Mouse (Mus musculus) heart, embryonic 15.5 days (tissue): Measurements from ENCODE around the gene Nmrk2. TPM values are rescaled to one million over a fixed set of nuclear protein-coding genes. Genes with fewer than 3 reads are reported as not detected.
"Not testable (repeated sequence)": the region's sequence is repeated elsewhere in the genome, so short reads cannot be mapped to it uniquely, and the experiment has no call there.

Source experiments
- ATAC-seq: fragments of 200-750 bp; cut with Nextera tagmentation; replicated peaks from 2 replicates; pipeline ENCODE4 v1.8.0; 2017; ENCODE audit warnings: low read depth, moderate TSS enrichment; ENCODE audit not compliant: insufficient number of reproducible peaks, insufficient read depth, low FRiP score
- H3K27ac ChIP-seq: fragments of 300-500 bp; sonication (generic); 2 replicates; pipeline ENCODE4 v1.5.1; 2015; ENCODE audit warnings: mild to moderate bottlenecking, inconsistent platforms
- H3K27me3 ChIP-seq: fragments of 300-500 bp; sonication (generic); 2 replicates; pipeline ENCODE4 v1.6.1; 2015; ENCODE audit warnings: inconsistent platforms
- H3K36me3 ChIP-seq: fragments of 300-500 bp; sonication (generic); 2 replicates; pipeline ENCODE4 v1.6.1; 2015; ENCODE audit warnings: mild to moderate bottlenecking, inconsistent platforms
- H3K4me1 ChIP-seq: fragments of 300-500 bp; sonication (generic); replicated peaks from 2 replicates; pipeline ENCODE4 v1.6.1; 2015; ENCODE audit warnings: inconsistent platforms
- H3K4me2 ChIP-seq: fragments of 300-500 bp; sonication (generic); 2 replicates; pipeline ENCODE4 v1.6.1; 2015; ENCODE audit warnings: inconsistent platforms, mild to moderate bottlenecking, moderate library complexity
- H3K4me3 ChIP-seq: fragments of 300-500 bp; sonication (generic); 2 replicates; pipeline ENCODE4 v1.5.1; 2015; ENCODE audit warnings: mild to moderate bottlenecking, inconsistent platforms
- H3K9ac ChIP-seq: fragments of 300-500 bp; sonication (generic); 2 replicates; pipeline ENCODE4 v1.6.1; 2015; ENCODE audit warnings: mild to moderate bottlenecking, inconsistent platforms
- H3K9me3 ChIP-seq: fragments of 300-500 bp; sonication (generic); replicated peaks from 2 replicates; pipeline ENCODE4 v1.6.1; 2016; ENCODE audit warnings: inconsistent platforms
- WGBS: fragments of 180-500 bp; shearing (Covaris S2); methylation state at CpG from one replicate; pipeline ENCODE4 v1.1.7; 2015; ENCODE audit warnings: mixed read lengths; 5-methylcytosine and 5-hydroxymethylcytosine counted together
- polyA plus RNA-seq: library from polyadenylated mRNA; unstranded; fragments of >200 nt; fragmentation: Nextera tagmentation; extraction: Ambion mirVana; gene quantifications from 2 replicates; pipeline ENCODE4 v1.2.1, GENCODE M21; 2015

The Nmrk2 gene
- polyA plus RNA-seq, 1 experiment from 2014 or later = 9.1 TPM

DNA sequence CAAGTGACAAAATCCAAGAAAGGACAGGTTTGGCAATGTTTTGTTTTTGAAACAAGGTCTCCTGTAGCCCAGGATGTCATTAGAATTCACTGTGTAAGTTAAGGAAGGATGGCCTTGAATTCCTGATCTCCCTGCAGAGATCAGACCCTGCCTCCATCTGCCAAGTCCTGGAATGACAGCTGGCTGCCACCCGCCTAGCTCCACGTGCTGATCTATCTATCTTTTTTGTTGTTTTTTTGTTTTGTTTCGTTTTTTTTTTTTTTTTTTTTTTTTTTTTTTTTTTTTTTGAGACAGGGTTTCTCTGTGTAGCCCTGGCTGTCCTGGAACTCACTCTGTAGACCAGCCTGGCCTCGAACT, 26.5 kb downstream of the Nmrk2 start:
- H3K4me1 ChIP-seq = peaks cover 62% of the 10 kb centered on the region
- ATAC-seq, H3K27me3 ChIP-seq, H3K9me3 ChIP-seq, H3K9ac ChIP-seq: not testable (repeated sequence)
- peaks cover 29% of the 10 kb centered on the region for H3K36me3 ChIP-seq
- peak overlapping the region; percentile 91 for H3K27ac ChIP-seq
- peak overlapping the region; percentile 36 for H3K4me3 ChIP-seq
- peak overlapping the region; percentile 63 for H3K4me2 ChIP-seq
- WGBS = 14% methylated on average over 4 of the region's 4 CpGs

DNA sequence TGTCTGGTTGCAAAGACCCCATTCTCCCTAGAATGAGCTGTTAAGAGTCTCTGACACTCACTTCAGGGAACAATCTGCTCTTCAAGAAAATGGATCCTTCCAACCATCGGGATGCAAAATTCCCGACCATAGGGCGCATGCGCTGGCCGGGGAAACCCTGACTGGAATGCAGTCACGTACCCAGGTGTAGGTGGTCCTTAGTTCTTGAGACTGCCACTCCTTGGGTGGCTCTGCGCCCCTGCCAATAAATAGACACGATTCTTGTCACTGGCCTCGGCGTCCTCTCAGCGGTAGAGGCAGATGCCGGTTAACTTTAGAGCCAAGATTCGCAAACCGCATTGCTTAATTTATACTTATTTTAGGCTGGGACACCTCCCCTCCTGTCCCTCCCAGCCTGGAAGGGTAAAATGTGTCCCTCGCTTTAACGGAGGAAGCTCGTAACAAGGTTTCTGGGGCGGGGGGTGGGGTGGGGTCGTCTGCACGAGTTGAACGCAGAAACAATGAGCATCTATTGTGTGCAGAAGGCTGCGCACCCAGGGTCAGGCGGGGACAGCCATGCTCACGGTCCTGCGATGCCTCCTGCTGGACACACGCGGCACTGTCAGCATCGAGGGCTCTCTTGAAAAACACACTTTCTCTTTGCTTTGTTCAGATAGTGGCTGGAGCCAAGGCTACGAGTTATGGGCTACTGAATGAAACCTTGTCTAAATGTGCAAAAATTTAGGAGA, 27.1 kb downstream of the Nmrk2 start:
- ATAC-seq = peak; percentile 29; the same call in 1 of the 2 replicates
- no peak overlapping the region for H3K9ac ChIP-seq
- peak overlapping the region; percentile 91 for H3K27ac ChIP-seq
- no peaks in the 10 kb centered on the region for H3K9me3 ChIP-seq
- WGBS = 4% methylated on average over 29 of the region's 29 CpGs
- H3K4me3 ChIP-seq = peak overlapping the region; percentile 36
- H3K36me3 ChIP-seq = peaks cover 24% of the 10 kb centered on the region
- peak overlapping the region; percentile 63 for H3K4me2 ChIP-seq
- peaks cover 57% of the 10 kb centered on the region for H3K4me1 ChIP-seq
- H3K27me3 ChIP-seq = no peaks in the 10 kb centered on the region

DNA sequence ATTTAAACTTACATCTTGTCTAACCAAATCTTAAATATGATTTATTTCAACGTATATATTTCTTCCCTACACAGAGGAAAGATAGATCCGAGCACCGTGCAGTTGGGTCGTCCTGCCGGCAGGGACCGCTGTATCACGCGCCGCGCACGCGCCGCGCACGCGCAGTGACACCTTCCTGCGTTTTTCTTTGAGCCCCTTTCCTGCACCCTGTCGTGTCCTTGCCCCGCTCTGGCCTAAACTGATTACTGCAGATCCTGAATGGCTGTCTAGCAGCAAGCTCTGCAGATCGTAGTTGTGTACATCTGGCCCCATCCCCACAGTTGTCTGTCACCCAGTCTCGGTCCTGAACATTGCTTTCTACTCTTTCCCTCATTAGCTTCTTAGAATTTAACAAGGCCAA, 28.7 kb downstream of the Nmrk2 start:
- H3K9ac ChIP-seq = peak overlapping the region; percentile 51
- peak; percentile 24; the same call in 1 of the 2 replicates for ATAC-seq
- peak overlapping the region; percentile 51 for H3K4me2 ChIP-seq
- H3K9me3 ChIP-seq = no peaks in the 10 kb centered on the region
- peak overlapping the region; percentile 90 for H3K27ac ChIP-seq
- no peaks in the 10 kb centered on the region for H3K27me3 ChIP-seq
- H3K4me1 ChIP-seq = peaks cover 46% of the 10 kb centered on the region
- H3K36me3 ChIP-seq = peaks cover 7% of the 10 kb centered on the region
- 3% methylated on average over 21 of the region's 21 CpGs for WGBS
- peak overlapping the region; percentile 18; the same call in 1 of the 2 replicates for H3K4me3 ChIP-seq

DNA sequence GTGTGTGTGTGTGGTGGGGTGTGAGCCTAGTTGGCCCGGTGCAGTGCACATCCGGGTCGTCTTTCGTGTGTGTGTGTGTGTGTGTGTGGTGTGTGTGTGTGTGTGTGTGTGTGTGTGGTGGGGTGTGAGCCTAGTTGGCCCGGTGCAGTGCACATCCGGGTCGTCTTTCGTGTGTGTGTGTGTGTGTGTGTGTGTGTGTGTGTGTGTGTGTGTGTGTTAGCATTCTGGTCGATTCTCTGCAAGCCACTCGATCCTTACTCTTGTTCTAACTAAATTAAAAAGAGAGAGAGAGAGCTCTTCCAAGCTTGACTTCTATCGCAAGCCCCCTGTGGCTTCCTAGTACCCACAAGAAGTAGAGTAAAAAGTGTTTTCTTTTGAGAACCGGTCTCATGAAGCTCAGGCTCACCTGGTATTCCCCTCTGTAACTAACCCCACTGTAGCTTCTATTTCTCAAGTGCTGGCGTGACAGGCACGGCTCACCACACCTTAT, 32.4 kb downstream of the Nmrk2 start:
- 23% methylated on average over 13 of the region's 14 CpGs for WGBS
- not testable (repeated sequence) for H3K27me3 ChIP-seq, H3K36me3 ChIP-seq, ATAC-seq, H3K9me3 ChIP-seq, H3K9ac ChIP-seq, H3K4me3 ChIP-seq
- Histone ChIP-seq H3K4me1 (peaks cover 43% of the 10 kb centered on the region), H3K4me2 (peak overlapping the region; percentile 91; the same call in 1 of the 2 replicates), H3K27ac (peak overlapping the region; percentile 47; the same call in 1 of the 2 replicates)

DNA sequence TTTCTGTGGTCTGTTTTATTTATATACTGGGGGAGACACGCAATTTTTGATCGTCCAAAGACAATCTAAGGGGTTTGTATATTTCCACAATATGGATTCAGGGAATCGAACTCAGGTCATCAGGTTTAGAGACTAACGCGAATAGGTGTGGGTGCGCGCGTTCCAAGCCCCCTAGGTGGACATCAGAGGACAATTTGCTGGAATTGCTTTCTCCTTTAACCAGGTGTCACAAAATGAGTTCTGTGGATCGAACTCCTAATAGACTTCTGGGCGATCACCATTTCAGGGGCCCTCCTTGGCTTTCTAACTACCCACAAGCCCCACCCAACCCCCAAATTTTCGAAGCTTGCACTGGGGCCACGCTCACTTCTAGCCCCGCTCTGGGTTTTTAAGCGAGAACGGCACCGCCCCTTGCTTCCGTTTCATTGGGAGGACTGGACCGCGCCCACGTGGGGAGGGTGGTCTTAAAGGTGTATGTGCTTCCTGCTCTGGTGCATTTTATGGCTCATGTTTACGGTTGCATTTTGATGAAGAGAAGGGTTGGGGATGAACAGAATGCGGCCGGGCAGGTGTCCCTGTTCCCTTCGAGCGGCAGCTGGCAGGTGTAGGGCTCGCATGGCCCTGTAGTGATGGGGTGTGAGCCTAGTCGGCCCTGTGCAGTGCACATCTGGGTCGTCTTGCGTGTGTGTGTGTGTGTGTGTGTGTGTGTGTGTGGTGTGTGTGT, 33.2 kb downstream of the Nmrk2 start:
- Histone ChIP-seq H3K27ac (peak overlapping the region; percentile 83), H3K4me1 (peaks cover 35% of the 10 kb centered on the region), H3K27me3 (no peaks in the 10 kb centered on the region), H3K9me3 (no peaks in the 10 kb centered on the region), H3K9ac (peak overlapping the region; percentile 69), H3K4me3 (peak overlapping the region; percentile 84), H3K4me2 (peak overlapping the region; percentile 91), H3K36me3 (no peaks in the 10 kb centered on the region; the same call in none of the 2 replicates)
- peak; percentile 44; the same call in 1 of the 2 replicates for ATAC-seq
- 1% methylated on average over 29 of the region's 29 CpGs for WGBS

DNA sequence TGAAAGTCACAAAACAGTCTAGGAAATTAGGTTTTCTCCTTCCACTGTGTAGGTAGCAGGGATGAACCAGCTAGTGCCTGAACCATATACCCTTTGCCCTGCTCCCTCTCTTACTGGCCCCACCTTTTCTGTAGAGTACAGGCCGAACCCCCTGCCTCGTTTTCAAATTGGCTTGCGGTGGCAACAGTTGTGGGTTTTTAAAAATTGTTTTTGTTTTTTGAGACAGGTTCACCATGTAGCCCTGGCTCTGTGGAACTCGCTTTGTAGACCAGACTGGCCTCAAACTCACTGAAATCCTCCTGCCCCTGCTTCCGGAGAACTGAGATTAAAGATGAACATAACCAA, 33.8 kb downstream of the Nmrk2 start:
- peak; percentile 39 for ATAC-seq
- Histone ChIP-seq H3K9ac (peak overlapping the region; percentile 69), H3K4me2 (peak overlapping the region; percentile 91), H3K9me3 (no peaks in the 10 kb centered on the region), H3K4me3 (peak overlapping the region; percentile 84), H3K4me1 (peaks cover 29% of the 10 kb centered on the region), H3K27ac (peak overlapping the region; percentile 83), H3K36me3 (peaks cover 3% of the 10 kb centered on the region), H3K27me3 (no peaks in the 10 kb centered on the region)
- 12% methylated on average over 5 of the region's 5 CpGs for WGBS

DNA sequence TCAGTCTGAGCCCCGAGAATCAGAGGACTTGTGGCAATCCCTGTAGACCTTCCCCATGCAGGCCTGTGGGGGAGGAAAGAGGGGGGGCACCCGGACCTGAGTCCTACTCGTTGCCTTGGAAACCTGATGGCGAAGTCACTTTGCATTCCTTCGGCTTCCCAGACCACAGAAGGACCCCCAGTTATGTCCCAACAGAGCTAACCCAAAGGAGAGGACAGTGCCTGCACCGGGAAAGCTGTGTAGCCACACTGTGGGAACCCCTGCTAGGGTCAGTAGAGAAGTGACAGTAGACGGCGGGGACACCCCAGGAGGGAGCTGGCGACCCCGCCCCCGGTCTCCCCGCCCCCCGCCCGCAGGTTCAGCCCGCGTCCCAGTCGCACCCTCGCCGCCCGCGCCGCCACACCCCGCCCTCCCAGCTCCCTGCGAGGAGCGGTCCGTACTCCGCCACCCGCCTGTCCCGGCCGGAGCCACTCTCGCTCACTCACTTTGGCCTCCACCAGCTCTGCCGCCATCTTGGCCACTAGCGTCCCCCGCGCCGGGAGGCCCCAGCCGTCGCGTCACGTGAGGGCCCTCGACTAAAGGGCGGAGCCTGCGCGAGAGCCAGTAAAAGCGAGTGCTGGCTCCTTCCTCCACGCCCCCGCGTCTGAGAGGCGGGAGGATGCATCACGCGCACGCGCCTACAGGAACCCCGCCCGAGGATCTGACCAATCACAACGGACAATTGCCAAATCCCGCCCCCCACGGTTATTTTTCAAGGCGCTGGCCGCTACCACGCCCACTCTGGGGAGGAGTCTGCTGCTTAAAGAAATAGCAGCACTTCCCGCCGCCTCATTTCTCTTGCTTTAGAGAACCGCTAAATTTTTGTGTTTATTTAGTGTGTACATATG, 34.4 kb downstream of the Nmrk2 start, which contains the start of gene Pias4:
Pias4 (minus strand) TSS at position 724 of the 887 bp plus-strand sequence.
- peak within 1 kb of the TSS; percentile 84 for H3K4me3 ChIP-seq
- H3K4me2 ChIP-seq = peak within 1 kb of the TSS; percentile 91
- peaks cover 3% of the 10 kb centered on the region for H3K36me3 ChIP-seq
- no peaks in the 10 kb centered on the region for H3K27me3 ChIP-seq
- WGBS = under 1% methylated on average over 62 of the region's 64 CpGs
- peak; percentile 92 for ATAC-seq
- peak within 1 kb of the TSS; percentile 83 for H3K27ac ChIP-seq
- peaks cover 25% of the 10 kb centered on the region for H3K4me1 ChIP-seq
- H3K9me3 ChIP-seq = no peaks in the 10 kb centered on the region
- H3K9ac ChIP-seq = peak within 1 kb of the TSS; percentile 94

DNA sequence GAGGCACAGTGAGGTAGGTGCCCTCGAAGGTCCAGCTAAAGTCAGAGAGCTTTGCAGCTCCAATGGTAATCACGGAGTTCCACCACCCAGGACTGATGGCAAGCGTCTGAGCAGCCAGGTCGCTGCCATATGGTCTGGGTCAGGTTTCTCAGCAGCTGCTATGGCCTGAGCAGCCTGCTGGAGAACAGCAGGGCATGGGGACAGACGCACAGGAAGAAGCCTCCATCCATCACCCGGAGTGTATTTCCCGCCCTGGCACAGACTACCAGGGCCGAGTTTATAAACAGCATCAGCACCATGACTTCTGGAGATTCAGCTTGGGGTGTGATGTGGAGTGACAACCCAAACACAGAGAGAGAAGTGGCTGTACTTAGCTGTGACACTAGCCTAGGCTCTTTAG, 36.7 kb downstream of the Nmrk2 start:
- Histone ChIP-seq H3K4me1 (peaks cover 30% of the 10 kb centered on the region), H3K27me3 (no peaks in the 10 kb centered on the region), H3K36me3 (peaks cover 19% of the 10 kb centered on the region), H3K4me3 (no peak overlapping the region), H3K27ac (no peak overlapping the region), H3K9me3 (no peaks in the 10 kb centered on the region), H3K9ac (no peak overlapping the region), H3K4me2 (no peak overlapping the region)
- ATAC-seq = no peak
- WGBS = 79% methylated on average over 8 of the region's 8 CpGs

DNA sequence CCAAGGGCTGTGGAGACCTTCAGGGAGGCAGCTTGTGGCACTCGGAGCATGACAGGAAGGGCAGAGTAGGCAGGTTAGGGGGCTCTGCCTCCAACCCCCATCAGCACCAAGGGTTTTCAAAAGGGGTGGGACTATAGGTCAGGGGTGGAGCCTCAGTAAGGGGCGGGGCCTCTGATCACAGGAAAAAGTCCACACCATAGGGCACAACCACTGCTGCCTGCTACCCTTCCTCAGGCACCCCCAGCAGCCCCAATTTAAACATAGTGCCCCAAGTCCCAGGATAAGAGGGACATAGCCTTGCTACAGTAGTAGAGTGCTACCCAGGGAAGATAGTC, 39.6 kb downstream of the Nmrk2 start:
- no peak for ATAC-seq
- 71% methylated on average over 2 of the region's 2 CpGs for WGBS

DNA sequence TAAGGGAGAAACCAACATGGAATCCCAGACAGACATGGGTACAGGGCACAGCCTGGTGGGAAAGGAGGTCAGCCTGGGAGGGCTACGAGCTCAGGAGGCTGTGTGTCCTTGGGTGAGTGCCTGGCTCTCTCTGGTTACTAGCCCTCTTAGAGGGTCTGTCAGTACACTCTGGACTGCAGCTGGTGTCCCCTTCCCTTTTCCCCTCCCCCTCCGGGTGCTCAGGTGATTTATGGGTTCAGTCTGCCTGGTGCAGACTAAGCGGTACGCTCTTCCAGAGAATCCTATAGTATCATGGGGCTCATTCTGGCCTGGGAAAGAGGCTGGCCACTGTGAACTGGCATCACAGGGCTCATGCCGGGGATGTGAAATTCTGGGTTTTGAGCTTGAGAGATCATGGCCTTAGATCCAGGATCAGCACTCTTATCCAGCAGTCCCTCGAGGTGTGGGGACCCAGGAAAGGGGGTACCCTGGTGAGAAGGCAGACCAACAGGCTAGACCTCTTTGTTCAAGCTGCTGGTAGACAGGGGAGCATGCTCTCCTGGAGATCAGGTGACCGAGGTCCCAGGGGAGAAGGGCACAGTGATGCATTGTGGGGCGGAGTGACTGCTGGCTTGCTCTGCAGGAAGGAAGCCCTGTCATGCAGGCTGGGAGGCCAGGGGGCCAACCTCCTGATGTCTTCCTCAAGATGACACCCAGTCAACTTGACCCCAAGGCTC, 40.1 kb downstream of the Nmrk2 start:
- Histone ChIP-seq H3K27me3 (no peaks in the 10 kb centered on the region), H3K9ac (no peak overlapping the region), H3K4me1 (peaks cover 17% of the 10 kb centered on the region), H3K36me3 (peaks cover 38% of the 10 kb centered on the region), H3K4me2 (no peak overlapping the region), H3K9me3 (no peaks in the 10 kb centered on the region), H3K4me3 (no peak overlapping the region), H3K27ac (no peak overlapping the region)
- no peak for ATAC-seq
- WGBS = 82% methylated on average over 8 of the region's 8 CpGs

More for the DNA sequence above, 39.6 kb downstream of the Nmrk2 start:
- Histone ChIP-seq H3K4me2 (no peak overlapping the region), H3K27ac (no peak overlapping the region), H3K27me3 (no peaks in the 10 kb centered on the region), H3K9me3 (no peaks in the 10 kb centered on the region), H3K4me3 (no peak overlapping the region), H3K36me3 (peaks cover 33% of the 10 kb centered on the region), H3K4me1 (peaks cover 21% of the 10 kb centered on the region), H3K9ac (no peak overlapping the region)
